ENCODE assay signal across 24 mouse cellular contexts in genomic region chr3:151653298-151653697, GRCm38 (mm10).
DNase-seq lines count a peak whose midpoint lies in the region; ATAC-seq and TF ChIP-seq lines count a peak whose summit lies in the region.
"Had no signal": no experiment of that assay in that cellular context is flagged by ENCODE, and none has a peak within 500 bp of the region (broad histone marks: within the 10 kb centered on the region; RNA-seq: fewer than 3 reads in every experiment).

No protein-coding gene starts in this region.

- ATAC-seq in frontal cortex, adult (ENCODE audit: low TSS enrichment): peak; percentile 97
- ATAC-seq in midbrain, embryonic 14.5 days (ENCODE audit: low FRiP score, low TSS enrichment): no peak
- no peak for ATAC-seq in midbrain, embryonic 16.5 days
- no peak for ATAC-seq in kidney, embryonic 15.5 days (replicated peaks; ENCODE audit: low FRiP score)
- ATAC-seq: forebrain, embryonic 13.5 days; forebrain, embryonic 15.5 days had no signal

- no peaks in the 10 kb centered on the region for H3K4me1 ChIP-seq in midbrain, embryonic 14.5 days (ENCODE audit: control insufficient read depth, insufficient read depth, low read length)
- H3K4me1 ChIP-seq in midbrain, embryonic 16.5 days (ENCODE audit: control insufficient read depth, insufficient read depth, low read length): no peaks in the 10 kb centered on the region
- H3K4me1 ChIP-seq in kidney, embryonic 15.5 days: no peaks in the 10 kb centered on the region
- H3K4me1 ChIP-seq: embryonic facial prominence, embryonic 13.5 days; embryonic facial prominence, embryonic 15.5 days; forebrain, embryonic 10.5 days; forebrain, embryonic 13.5 days; forebrain, embryonic 15.5 days had no signal

- H3K9me3 ChIP-seq in midbrain, embryonic 14.5 days (ENCODE audit: control insufficient read depth, low read length): no peaks in the 10 kb centered on the region
- H3K9me3 ChIP-seq in midbrain, embryonic 16.5 days (replicated peaks; ENCODE audit: control insufficient read depth, low read length, poor library complexity, severe bottlenecking): no peaks in the 10 kb centered on the region
- H3K9me3 ChIP-seq in kidney, embryonic 15.5 days (replicated peaks): no peaks in the 10 kb centered on the region
- H3K9me3 ChIP-seq: embryonic facial prominence, embryonic 13.5 days; embryonic facial prominence, embryonic 15.5 days; forebrain, embryonic 10.5 days; forebrain, embryonic 13.5 days; forebrain, embryonic 15.5 days had no signal

- H3K27me3 ChIP-seq in midbrain, embryonic 14.5 days (ENCODE audit: control insufficient read depth, insufficient read depth, low read length): no peaks in the 10 kb centered on the region
- no peaks in the 10 kb centered on the region for H3K27me3 ChIP-seq in midbrain, embryonic 16.5 days (ENCODE audit: control insufficient read depth, insufficient read depth, low read depth, low read length)
- no peaks in the 10 kb centered on the region for H3K27me3 ChIP-seq in kidney, embryonic 15.5 days
- H3K27me3 ChIP-seq: embryonic facial prominence, embryonic 13.5 days; embryonic facial prominence, embryonic 15.5 days; forebrain, embryonic 13.5 days; forebrain, embryonic 15.5 days had no signal

- no peak overlapping the region for H3K27ac ChIP-seq in midbrain, embryonic 14.5 days (replicated peaks; ENCODE audit: low read depth, low read length)
- no peak overlapping the region for H3K27ac ChIP-seq in midbrain, embryonic 16.5 days (ENCODE audit: low read length)
- H3K27ac ChIP-seq in kidney, embryonic 15.5 days: no peak overlapping the region
- H3K27ac ChIP-seq: embryonic facial prominence, embryonic 13.5 days; embryonic facial prominence, embryonic 15.5 days; forebrain, embryonic 10.5 days; forebrain, embryonic 13.5 days; forebrain, embryonic 15.5 days had no signal

- H3K9ac ChIP-seq in midbrain, embryonic 14.5 days (replicated peaks; ENCODE audit: low read length): no peak overlapping the region
- H3K9ac ChIP-seq in midbrain, embryonic 16.5 days (ENCODE audit: low read depth, low read length): no peak overlapping the region
- H3K9ac ChIP-seq in kidney, embryonic 15.5 days: no peak overlapping the region
- H3K9ac ChIP-seq: embryonic facial prominence, embryonic 13.5 days; embryonic facial prominence, embryonic 15.5 days; forebrain, embryonic 13.5 days; forebrain, embryonic 15.5 days had no signal

- WGBS in midbrain, embryonic 14.5 days: 70% methylated on average over 5 of the region's 5 CpGs
- 66% methylated on average over 5 of the region's 5 CpGs for WGBS in midbrain, embryonic 16.5 days
- 81% methylated on average over 5 of the region's 5 CpGs for WGBS in kidney, embryonic 15.5 days

- TF ChIP-seq CTCF in brain, embryonic 14.5 days (IDR thresholded peaks at IDR 0.05; ENCODE audit: borderline replicate concordance, extremely low read depth, insufficient read depth, insufficient read length): no peak

- no peak for TF ChIP-seq POLR2A in brain, embryonic 14.5 days (IDR thresholded peaks at IDR 0.05; ENCODE audit: borderline replicate concordance, extremely low read depth, insufficient read depth, insufficient read length, poor library complexity, severe bottlenecking)

- DNase-seq in frontal cortex, postnatal 25 days (ENCODE audit: low spot score in 2 of 2): no peak
- peak; percentile 4 for DNase-seq in midbrain, embryonic 14.5 days
- DNase-seq in brain, adult 2 months (ENCODE audit: low read depth, low spot score): peak; percentile 23
- DNase-seq in brain, embryonic 14.5 days (ENCODE audit: low read depth): peak; percentile 1
- DNase-seq in ovary, postnatal 10 days (ENCODE audit: low spot score): no peak
- DNase-seq: adrenal gland, adult 2 months; adrenal gland, postnatal 10 days; adrenal gland, postnatal 25 days; cerebellum, adult 11 months; cerebellum, adult 18-20 months; cerebellum, adult 8-10 months; cerebellum, adult 9-11 months; cerebellum, postnatal 14 days; cerebellum, postnatal 36 days; embryo, embryonic 11 days had no signal

- H3K36me3 ChIP-seq in midbrain, embryonic 14.5 days (ENCODE audit: control insufficient read depth, insufficient read depth, low read length): no peaks in the 10 kb centered on the region
- no peaks in the 10 kb centered on the region for H3K36me3 ChIP-seq in midbrain, embryonic 16.5 days (ENCODE audit: control insufficient read depth, insufficient read depth, low read length)
- no peaks in the 10 kb centered on the region for H3K36me3 ChIP-seq in kidney, embryonic 15.5 days
- H3K36me3 ChIP-seq: embryonic facial prominence, embryonic 13.5 days; embryonic facial prominence, embryonic 15.5 days; forebrain, embryonic 10.5 days; forebrain, embryonic 15.5 days had no signal

- H3K4me3 ChIP-seq in midbrain, embryonic 14.5 days (replicated peaks; ENCODE audit: low read depth, low read length): no peak overlapping the region
- H3K4me3 ChIP-seq in midbrain, embryonic 16.5 days (ENCODE audit: low read depth, low read length): no peak overlapping the region
- no peak overlapping the region for H3K4me3 ChIP-seq in kidney, embryonic 15.5 days (replicated peaks)
- H3K4me3 ChIP-seq: embryonic facial prominence, embryonic 13.5 days; embryonic facial prominence, embryonic 15.5 days; erythroblast, embryonic 14.5 days; forebrain, embryonic 10.5 days; forebrain, embryonic 13.5 days; forebrain, embryonic 15.5 days had no signal

- no peak overlapping the region for H3K4me2 ChIP-seq in midbrain, embryonic 14.5 days (ENCODE audit: low read length)
- H3K4me2 ChIP-seq in midbrain, embryonic 16.5 days (ENCODE audit: low read length): no peak overlapping the region
- H3K4me2 ChIP-seq in kidney, embryonic 15.5 days: no peak overlapping the region
- H3K4me2 ChIP-seq: embryonic facial prominence, embryonic 13.5 days; embryonic facial prominence, embryonic 15.5 days; forebrain, embryonic 13.5 days; forebrain, embryonic 15.5 days had no signal

Comparison
In these comparisons a context has a peak if more than half of its experiments do, and no peak if none do; other contexts are left out.
1. DNase-seq: peak in midbrain, embryonic 14.5 days (single experiment), brain, adult 2 months (single experiment) and brain, embryonic 14.5 days (single experiment); none in frontal cortex, postnatal 25 days (0 of 2) and ovary, postnatal 10 days (single experiment).